Mouse (Mus musculus) C2C12 (cell line): ENCODE measurements around the gene Sfta2. TPM values are rescaled to one million over a fixed set of nuclear protein-coding genes. Genes with fewer than 3 reads are reported as not detected.
A peak's percentile ranks its signal among the peaks of the same experiment; 100 is the strongest.

Source experiments
- H3K27me3 ChIP-seq: one replicate; pipeline ENCODE4 v1.6.1; 2011; ENCODE audit not compliant: control insufficient read depth, insufficient read depth, insufficient read length
- H3K36me3 ChIP-seq: one replicate; pipeline ENCODE4 v1.6.1; 2011; ENCODE audit not compliant: control insufficient read depth, insufficient read depth
- H3K4me3 ChIP-seq: one replicate; pipeline ENCODE4 v1.5.1; 2011; ENCODE audit warnings: mild to moderate bottlenecking, control low read depth; ENCODE audit not compliant: poor library complexity, insufficient read depth, severe bottlenecking
- H3K79me2 ChIP-seq: one replicate; pipeline ENCODE4 v1.6.1; 2011; ENCODE audit not compliant: control insufficient read depth, insufficient read depth
- H3K79me3 ChIP-seq: one replicate; pipeline ENCODE4 v1.6.1; 2011; ENCODE audit warnings: low read depth, control low read depth
- H3ac ChIP-seq: one replicate; pipeline ENCODE3; 2011; ENCODE audit warnings: low read depth; ENCODE audit not compliant: control insufficient read depth, insufficient read length
- CEBPB ChIP-seq: IDR thresholded peaks from one replicate; pipeline ENCODE4 v1.6.1; 2011; ENCODE audit warnings: low read depth, mild to moderate bottlenecking, control low read depth, moderate library complexity
- CTCF ChIP-seq: IDR thresholded peaks from one replicate; pipeline ENCODE4 v1.5.1; 2011; ENCODE audit not compliant: control insufficient read depth, insufficient read depth, insufficient read length
- FOSL1 ChIP-seq: IDR thresholded peaks from one replicate; pipeline ENCODE4 v1.8.0; 2011; ENCODE audit warnings: mild to moderate bottlenecking, low read length; ENCODE audit not compliant: poor library complexity, insufficient read depth, severe bottlenecking
- MAX ChIP-seq: IDR thresholded peaks from one replicate; pipeline ENCODE4 v1.6.1; 2011; ENCODE audit warnings: mild to moderate bottlenecking, control low read depth
- MYOD1 ChIP-seq: IDR thresholded peaks from one replicate; pipeline ENCODE4 v1.6.1; 2011; ENCODE audit warnings: low read depth; ENCODE audit not compliant: control insufficient read depth, insufficient read length
- MYOG ChIP-seq: IDR thresholded peaks from one replicate; pipeline ENCODE4 v1.6.1; 2011; ENCODE audit not compliant: control insufficient read depth, insufficient read length; ENCODE audit errors: extremely low read depth
- USF1 ChIP-seq: IDR thresholded peaks from one replicate; pipeline ENCODE4 v1.6.1; 2011; ENCODE audit warnings: low read depth, mild to moderate bottlenecking, control low read depth, moderate library complexity
- polyA plus RNA-seq: library from polyadenylated mRNA; unstranded; fragments of >200 nt; fragmentation: generic; extraction: Trizol; gene quantifications from one replicate; pipeline ENCODE4 v1.2.1, GENCODE M21; 2012; ENCODE audit warnings: missing spikeins

The Sfta2 gene
- polyA plus RNA-seq, 1 experiment: not detected

GRCm38 (mm10) chr17:35672527-35672926, 71.2 kb downstream of the Sfta2 start:
- no peak for TF ChIP-seq FOSL1
- TF ChIP-seq MYOG: no peak
- TF ChIP-seq MYOD1: no peak
- Histone ChIP-seq H3K4me3 (no peak overlapping the region), H3ac (peak overlapping the region; percentile 23), H3K79me3 (no peaks in the 10 kb centered on the region), H3K36me3 (peaks cover 6% of the 10 kb centered on the region), H3K79me2 (peaks cover 9% of the 10 kb centered on the region), H3K27me3 (no peaks in the 10 kb centered on the region)

DNA sequence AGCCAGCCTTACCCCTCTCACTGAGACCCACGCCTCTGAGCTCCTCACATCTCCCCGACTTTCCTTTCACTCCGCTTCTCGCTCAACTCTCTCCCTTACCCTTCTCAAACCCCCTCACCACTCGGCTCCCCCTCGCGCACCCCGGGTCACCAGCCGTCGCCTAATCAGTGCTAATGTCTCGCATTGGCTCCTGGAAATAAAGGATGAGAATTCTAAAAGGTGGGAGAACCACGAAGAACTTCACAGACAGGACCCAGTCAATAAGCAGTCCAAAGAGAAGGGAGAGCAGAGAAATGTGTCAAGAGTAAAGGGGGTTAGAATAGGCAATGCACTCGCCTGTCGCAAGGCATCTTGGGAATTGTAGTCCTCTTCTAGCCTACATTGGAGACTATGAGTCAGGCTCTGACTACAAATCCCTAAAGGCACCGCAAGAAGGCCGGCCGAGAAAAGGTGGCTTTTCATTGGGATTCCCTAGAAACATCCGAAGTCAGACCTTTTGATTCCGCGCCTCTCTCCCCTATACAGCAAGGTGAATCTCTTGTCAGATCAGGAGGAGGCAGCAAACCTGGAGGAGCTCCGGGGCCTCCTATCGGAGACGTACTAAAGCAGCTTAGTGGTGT, 72.2 kb downstream of the Sfta2 start, which contains the start of gene Gtf2h4:
Gene Gtf2h4, minus strand, starts transcription at position 324 of the 620 bp plus-strand sequence.
- Histone ChIP-seq H3K36me3 (peaks cover 6% of the 10 kb centered on the region), H3K4me3 (peak within 1 kb of the TSS; percentile 55), H3ac (peak within 1 kb of the TSS; percentile 89), H3K27me3 (no peaks in the 10 kb centered on the region), H3K79me3 (no peaks in the 10 kb centered on the region), H3K79me2 (peaks cover 9% of the 10 kb centered on the region)
- no peak for TF ChIP-seq MYOD1
- TF ChIP-seq CEBPB: no peak
- no peak for TF ChIP-seq CTCF
- no peak for TF ChIP-seq FOSL1
- TF ChIP-seq MYOG: no peak
- no peak for TF ChIP-seq USF1
- no peak for TF ChIP-seq MAX

- Histone ChIP-seq H3K79me3 (no peaks in the 10 kb centered on the region), H3K36me3 (peaks cover 33% of the 10 kb centered on the region), H3K4me3 (no peak overlapping the region), H3K27me3 (no peaks in the 10 kb centered on the region), H3ac (no peak overlapping the region), H3K79me2 (no peaks in the 10 kb centered on the region)
- no peak for TF ChIP-seq MYOG
- TF ChIP-seq FOSL1: no peak
- TF ChIP-seq MYOD1: no peak
- no peak for TF ChIP-seq CEBPB
- TF ChIP-seq CTCF: no peak
- no peak for TF ChIP-seq MAX
- TF ChIP-seq USF1: no peak
Observed at GRCm38 (mm10) chr17:35680591-35680990, 79.2 kb downstream of the Sfta2 start.

- no peaks in the 10 kb centered on the region for H3K79me3 ChIP-seq
- no peaks in the 10 kb centered on the region for H3K79me2 ChIP-seq
- no peak overlapping the region for H3K4me3 ChIP-seq
- H3K36me3 ChIP-seq: peaks cover 37% of the 10 kb centered on the region
- H3K27me3 ChIP-seq: no peaks in the 10 kb centered on the region
- no peak overlapping the region for H3ac ChIP-seq
- no peak for TF ChIP-seq USF1
- TF ChIP-seq MAX: no peak
- no peak for TF ChIP-seq MYOD1
Observed at GRCm38 (mm10) chr17:35681986-35682385, 80.6 kb downstream of the Sfta2 start.

GRCm38 (mm10) chr17:35685061-35685460, 83.7 kb downstream of the Sfta2 start:
- peaks cover 60% of the 10 kb centered on the region for H3K36me3 ChIP-seq

More at GRCm38 (mm10) chr17:35685061-35685460, 83.7 kb downstream of the Sfta2 start:
- Histone ChIP-seq H3K27me3 (no peaks in the 10 kb centered on the region), H3K4me3 (no peak overlapping the region), H3K79me3 (no peaks in the 10 kb centered on the region), H3ac (no peak overlapping the region), H3K79me2 (no peaks in the 10 kb centered on the region)
- TF ChIP-seq MYOG: no peak
- TF ChIP-seq CTCF: no peak
- TF ChIP-seq CEBPB: no peak
- no peak for TF ChIP-seq MYOD1
- TF ChIP-seq MAX: no peak
- TF ChIP-seq FOSL1: no peak
- no peak for TF ChIP-seq USF1
